Mouse (Mus musculus): ENCODE measurements around the gene Parp16.
A peak's percentile ranks its signal among the peaks of the same experiment; 100 is the strongest.
"Not testable (repeated sequence)": the region's sequence is repeated elsewhere in the genome, so short reads cannot be mapped to it uniquely, and the experiment has no call there.

The Parp16 gene

GRCm38 (mm10) chr9:65179817-65180624, 15.1 kb upstream of the Parp16 start:
- peak; percentile 72 for DNase-seq

- DNase-seq = peak; percentile 94
Measured at GRCm38 (mm10) chr9:65188599-65188998, 6.6 kb upstream of the Parp16 start.

GRCm38 (mm10) chr9:65190306-65190705, 4.8 kb upstream of the Parp16 start:
- DNase-seq = no peak

- DNase-seq = no peak
Measured at GRCm38 (mm10) chr9:65191389-65191754, 3.8 kb upstream of the Parp16 start.

- no peak for DNase-seq
Measured at GRCm38 (mm10) chr9:65191755-65192469, 3.2 kb upstream of the Parp16 start.

GRCm38 (mm10) chr9:65193214-65193613, 1.9 kb upstream of the Parp16 start:
- peak; percentile 50 for DNase-seq

GRCm38 (mm10) chr9:65195621-65195981, 448 bp downstream of the Parp16 start:
- no peak for DNase-seq

- DNase-seq = peak; percentile 97
Measured at GRCm38 (mm10) chr9:65195982-65196737, 1.0 kb downstream of the Parp16 start.

- peak; percentile 94 for DNase-seq
Measured at GRCm38 (mm10) chr9:65196738-65197569, 1.8 kb downstream of the Parp16 start.

GRCm38 (mm10) chr9:65197826-65198225, 2.7 kb downstream of the Parp16 start:
- no peak for DNase-seq

GRCm38 (mm10) chr9:65199723-65200122, 4.6 kb downstream of the Parp16 start:
- no peak for DNase-seq

GRCm38 (mm10) chr9:65200606-65201005, 5.5 kb downstream of the Parp16 start:
- DNase-seq = no peak

GRCm38 (mm10) chr9:65201021-65201380, 5.8 kb downstream of the Parp16 start:
- no peak for DNase-seq

- peak; percentile 95 for DNase-seq
Measured at GRCm38 (mm10) chr9:65201381-65202164, 6.4 kb downstream of the Parp16 start.

- DNase-seq = no peak
Measured at GRCm38 (mm10) chr9:65202165-65202754, 7.1 kb downstream of the Parp16 start.

GRCm38 (mm10) chr9:65205049-65205815, 10.1 kb downstream of the Parp16 start:
- no peak for DNase-seq

- DNase-seq = not testable (repeated sequence)
Measured at GRCm38 (mm10) chr9:65207041-65207815, 12.1 kb downstream of the Parp16 start.

- no peak for DNase-seq
Measured at GRCm38 (mm10) chr9:65208293-65209179, 13.4 kb downstream of the Parp16 start.

- no peak for DNase-seq
Measured at GRCm38 (mm10) chr9:65211598-65211997, 16.4 kb downstream of the Parp16 start.

All from retina, postnatal 1 day (tissue).